Mouse (Mus musculus) right cerebral cortex, postnatal 10 days (tissue): ENCODE measurements at regions not wholly inside any gene's neighbourhood (a gene's known extent, or its start where the extent isn't known, plus 50 kb on each side); places are given as distances from the start of the nearest gene placed in this dataset.
A peak's percentile ranks its signal among the peaks of the same experiment; 100 is the strongest.

Experiments used
- DNase-seq, 2 experiments: peaks; one replicate each; pipeline ENCODE4 v3.0.0; 2021; ENCODE audit warnings: low spot score in 2 of 2

DNA sequence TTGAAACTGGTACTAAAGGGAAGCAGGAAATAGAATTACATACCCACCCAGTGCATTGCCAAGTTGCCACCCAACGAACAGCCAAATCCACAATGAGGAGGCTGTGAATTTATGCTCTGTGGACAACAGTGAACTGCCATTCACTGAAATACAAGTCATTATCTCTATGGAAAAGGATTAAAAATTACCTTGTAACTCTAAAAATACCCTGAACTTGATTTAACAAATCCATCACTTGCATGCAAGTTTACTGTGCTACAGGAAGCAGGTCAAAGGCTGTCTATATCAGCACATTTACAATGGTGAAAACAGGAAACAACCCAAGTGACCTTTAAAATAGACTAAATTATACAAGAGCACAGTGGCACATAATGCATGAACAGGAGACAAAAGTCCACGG lies 202.2 kb upstream of the Sema6d start:
- no peak for DNase-seq

- DNase-seq, result peak; percentile 26 to 30
Observed at GRCm38 (mm10) chr2:123911921-123912320, 177.8 kb upstream of the Sema6d start.

- peak; percentile 23 to 34 for DNase-seq
Observed at GRCm38 (mm10) chr2:123914021-123914420, 175.7 kb upstream of the Sema6d start.

DNA sequence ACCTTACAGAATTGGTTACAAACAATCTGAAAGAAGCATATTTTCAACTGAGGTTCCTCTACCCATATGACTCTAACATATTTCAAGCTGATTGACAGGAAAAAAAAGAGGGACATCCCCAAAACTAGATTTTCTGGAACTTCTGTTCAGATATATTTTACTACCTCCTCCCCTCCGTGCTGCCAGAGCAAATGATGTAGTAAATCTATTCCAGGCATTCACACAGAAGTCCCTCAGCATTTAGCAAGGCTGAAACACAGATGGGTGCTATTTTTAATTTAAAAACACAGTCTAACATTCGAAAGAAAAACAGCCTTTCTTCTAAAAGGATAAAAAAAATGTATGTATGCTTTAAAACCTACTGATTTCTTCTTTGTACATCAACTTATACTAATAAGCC lies 169.4 kb upstream of the Sema6d start:
- peak; percentile 53 to 66 for DNase-seq

DNA sequence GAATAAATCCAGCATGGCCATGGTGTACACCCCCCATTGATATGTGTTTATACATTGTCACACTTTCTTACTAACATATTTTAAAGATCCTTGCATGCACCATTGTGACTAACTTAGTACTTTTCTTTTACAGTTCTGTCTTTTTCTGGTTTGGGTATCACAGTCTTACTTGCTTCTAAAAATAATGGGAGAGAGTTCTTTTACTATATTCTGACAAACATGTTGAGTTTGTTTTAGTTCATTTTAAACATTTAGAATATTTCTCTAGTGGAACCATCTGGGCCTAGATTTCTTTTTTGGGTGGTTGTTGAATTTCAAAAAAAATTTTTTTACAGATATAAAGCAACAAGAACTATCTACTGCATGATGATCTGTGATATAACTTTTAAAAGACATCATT lies 161.7 kb upstream of the Sema6d start:
- no peak for DNase-seq

DNA sequence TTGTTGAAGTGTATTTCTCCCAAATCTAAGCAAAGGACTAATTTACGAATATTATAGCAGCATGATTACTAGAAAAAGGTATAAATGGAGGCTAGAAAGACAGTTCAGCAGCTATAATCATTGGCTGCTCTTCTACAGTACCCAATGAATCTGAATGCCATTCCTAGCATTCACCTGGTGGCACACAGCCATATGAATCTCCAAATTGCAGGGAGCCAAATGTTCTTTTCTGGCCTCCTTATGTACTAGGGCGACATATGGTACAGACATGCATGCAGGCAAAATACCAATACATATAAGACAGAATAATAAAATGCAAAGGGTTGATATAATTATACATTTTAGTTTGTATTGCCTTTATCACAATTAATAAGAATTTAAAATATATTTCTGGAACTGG lies 152.9 kb upstream of the Sema6d start:
- DNase-seq, result no peak

DNA sequence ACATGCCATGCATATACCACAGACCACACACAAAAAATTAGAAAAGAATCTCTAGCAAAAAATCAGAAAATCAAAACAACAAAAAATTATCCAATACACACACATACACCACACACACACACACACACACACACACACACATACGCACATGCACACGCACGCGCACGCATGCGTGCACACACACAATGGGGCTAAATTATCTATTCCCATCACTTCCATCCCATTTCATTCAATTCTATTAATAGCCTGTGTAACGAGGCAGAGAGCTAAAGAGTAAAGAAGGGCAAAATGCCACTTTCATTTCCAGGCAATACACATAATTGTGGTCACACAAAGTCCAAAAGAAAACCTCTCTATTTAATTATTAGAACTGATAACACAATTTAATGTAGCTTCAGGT lies 126.2 kb upstream of the Sema6d start:
- no peak for DNase-seq

- no peak for DNase-seq
Observed at GRCm38 (mm10) chr2:124003507-124003906, 86.3 kb upstream of the Sema6d start.

- no peak for DNase-seq
Observed at GRCm38 (mm10) chr2:124015542-124015941, 74.2 kb upstream of the Sema6d start.
